Mouse (Mus musculus) retina, postnatal 7 days (tissue): ENCODE results near the gene Apobec4.

Source experiments
- DNase-seq: peaks from one replicate; pipeline ENCODE4 v3.0.0-alpha.2; 2012; ENCODE audit warnings: low read depth, low spot score

Apobec4 gene

DNA sequence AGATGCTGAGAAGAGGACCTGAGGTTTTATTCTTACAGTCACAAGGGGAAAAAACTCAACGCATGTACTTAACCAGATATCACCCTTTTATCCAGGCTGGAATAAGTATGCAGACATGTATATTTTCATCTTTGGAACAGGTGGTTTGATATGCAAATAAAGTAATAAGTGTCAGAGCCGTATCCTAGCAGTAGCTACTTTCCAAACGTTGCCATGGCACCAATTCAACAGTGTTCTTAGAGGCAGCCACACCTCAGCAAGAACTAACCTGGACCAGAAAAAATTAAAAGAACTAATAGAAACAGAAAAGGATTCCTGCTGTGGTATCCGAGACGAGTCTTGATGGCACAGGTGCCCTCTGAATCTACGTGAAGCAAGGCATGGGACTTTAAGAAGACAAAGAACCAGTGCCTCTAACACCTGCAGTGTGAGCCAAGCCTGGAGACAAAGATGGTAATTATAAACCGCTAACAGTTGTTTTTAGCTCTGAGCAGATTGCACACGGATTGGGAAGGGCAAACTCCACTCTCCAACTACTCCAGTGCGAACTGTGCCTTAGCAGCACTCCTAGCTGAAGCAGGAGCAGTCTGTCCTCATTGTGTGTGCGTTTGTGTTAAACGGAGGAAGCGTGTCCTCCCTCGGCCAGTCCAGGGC, at the start of gene Apobec4:
Gene Apobec4, plus strand, starts transcription at position 240 of the 654 bp plus-strand sequence.
- no peak for DNase-seq

DNA sequence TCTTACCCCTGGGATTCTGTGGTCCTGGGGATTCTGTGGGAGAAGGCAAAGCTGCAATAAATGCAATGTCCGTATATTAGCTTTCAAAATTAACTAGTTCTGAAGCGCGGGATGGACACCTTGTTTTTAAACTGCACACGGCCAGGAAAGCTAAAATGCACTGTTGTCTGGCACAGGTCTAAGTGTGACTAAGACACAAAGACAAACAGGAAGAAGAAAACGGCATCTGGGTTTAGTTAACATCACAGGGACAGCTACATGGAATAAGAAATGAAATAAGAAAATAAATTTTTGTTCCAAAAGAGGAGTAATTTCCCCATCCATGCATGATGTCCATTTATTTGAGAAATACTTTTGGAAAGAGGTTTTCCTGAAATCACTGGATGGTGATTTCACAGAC, 49.3 kb upstream of the Apobec4 start:
- no peak for DNase-seq

DNA sequence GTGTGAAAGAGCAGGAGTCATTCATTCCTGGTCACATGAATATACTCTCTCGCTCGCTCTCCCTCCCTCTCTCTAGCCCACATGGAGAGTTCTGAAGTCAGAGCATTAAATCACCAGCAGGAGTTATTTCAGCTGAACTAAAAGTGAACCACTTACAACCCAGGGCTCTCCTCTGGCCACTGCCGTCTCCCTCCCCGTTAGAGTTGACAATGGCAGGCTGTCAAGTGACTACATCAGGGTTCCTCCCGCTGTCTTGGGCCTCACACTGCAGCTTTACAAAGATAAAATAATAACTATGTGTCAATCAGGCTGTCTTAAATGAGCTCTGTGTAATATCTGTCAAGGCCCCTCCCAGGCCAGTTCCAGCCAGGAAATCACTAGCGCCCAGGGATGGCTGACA, 47.4 kb upstream of the Apobec4 start:
- no peak for DNase-seq

DNA sequence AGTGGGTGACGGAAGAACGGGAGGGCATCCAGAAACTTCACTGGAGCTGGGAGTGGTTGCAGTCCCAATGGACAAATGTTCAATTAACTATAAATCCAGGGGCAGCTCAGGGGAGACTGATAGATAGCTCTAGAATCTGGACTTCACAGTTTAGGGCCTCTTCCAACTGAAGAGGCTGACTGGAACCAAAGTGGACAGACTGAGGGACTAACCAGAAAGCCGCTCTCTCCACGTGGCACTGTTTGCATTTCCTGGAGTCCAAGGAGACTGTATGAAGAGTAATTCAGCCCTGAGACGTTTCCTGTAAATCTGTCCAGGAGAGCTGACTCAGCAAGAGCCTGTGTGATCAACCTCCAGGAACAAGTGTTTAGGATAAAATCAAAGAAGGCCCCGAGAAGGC, 46.4 kb upstream of the Apobec4 start:
- no peak for DNase-seq

DNA sequence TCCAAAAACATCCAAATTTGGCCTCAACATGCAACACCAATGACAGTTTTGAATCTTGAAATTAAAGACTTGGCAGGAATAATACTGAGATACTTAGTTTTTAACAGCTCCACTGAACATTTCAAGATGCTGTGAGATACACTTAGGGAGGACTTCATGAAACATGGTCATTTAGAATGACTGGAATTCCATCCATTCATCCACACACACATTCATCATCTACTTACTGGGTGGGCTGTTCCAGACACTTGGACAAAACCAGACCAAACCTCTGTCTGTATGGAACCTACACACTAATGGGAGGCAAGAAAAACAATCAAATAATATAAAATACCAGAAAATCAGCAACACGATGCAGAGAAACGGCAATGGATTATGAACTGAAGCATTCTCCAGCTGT, 42.8 kb upstream of the Apobec4 start:
- no peak for DNase-seq

DNA sequence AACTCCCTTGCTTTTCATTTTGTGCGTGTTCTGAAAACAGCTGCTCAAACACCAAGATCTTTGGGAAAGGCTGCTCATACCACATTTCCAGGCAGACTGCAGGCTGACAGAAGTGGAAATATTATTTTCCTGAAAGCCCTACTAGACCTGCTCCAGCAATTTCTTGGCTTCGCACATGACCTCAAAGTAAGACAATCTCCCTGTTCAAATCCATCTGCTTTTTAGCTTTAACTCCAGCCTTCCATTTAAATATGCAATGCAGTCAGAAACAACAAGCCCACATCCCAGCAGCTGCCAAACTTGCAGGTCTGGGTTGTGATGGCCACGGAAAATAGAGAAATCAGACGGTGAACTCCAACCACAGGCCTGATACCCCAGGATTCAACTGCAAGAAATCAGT, 39.3 kb upstream of the Apobec4 start:
- DNase-seq, result no peak

DNA sequence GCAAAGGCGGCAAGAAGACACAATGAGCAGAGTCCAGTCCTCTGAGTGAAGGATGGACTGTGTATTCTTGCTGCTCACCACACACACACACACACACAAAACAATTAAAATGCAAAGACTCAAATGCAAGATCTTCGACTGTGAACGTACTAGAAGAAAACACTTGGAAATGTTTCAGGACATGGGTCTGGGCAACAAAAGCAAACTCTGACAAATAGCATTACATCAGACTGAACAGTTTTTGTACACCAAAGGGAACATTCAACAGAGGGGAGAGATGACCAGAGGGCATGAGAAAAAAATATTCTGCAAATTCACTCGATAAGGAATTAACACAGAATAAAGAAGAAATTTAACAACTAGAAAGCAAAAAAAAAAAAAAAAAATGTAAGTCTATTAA, 36.4 kb upstream of the Apobec4 start:
- DNase-seq, result no peak

DNA sequence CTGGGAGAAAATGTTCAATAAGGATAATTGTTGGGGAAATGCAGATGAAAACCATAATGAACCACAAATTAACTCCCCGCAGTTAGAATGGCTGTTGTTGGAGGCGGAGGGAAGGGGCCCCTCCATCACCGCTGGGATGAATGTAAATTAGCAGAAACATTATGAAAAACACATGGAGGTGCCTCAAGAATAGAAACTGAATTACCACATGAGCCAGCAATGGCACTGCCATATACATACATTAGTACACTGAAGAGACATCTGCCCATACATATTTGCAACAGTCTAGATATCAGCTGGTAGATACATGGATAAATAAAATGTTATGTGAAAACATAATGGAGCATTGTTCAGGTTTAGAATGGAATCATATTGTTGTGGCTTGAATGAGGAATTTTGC, 35.9 kb upstream of the Apobec4 start:
- DNase-seq, result no peak

DNA sequence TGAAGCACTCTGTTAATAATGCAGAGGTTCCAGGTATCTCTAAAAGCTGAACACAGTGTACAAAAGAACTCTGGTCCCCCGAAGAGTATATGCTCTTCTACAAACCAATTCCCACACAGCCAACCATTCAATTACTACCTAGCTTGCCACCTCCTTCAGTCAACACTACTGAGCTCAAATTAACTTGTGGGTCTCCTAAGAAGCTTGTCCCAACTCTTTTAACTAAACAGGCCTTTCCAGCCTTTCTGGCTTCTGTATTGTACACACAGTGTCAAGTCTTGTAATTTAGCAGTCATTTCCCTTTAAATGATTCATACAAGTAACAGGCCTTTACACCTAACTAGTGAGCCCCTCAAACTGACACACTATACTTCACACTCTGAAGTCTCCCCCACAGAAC, 33.0 kb upstream of the Apobec4 start:
- no peak for DNase-seq

DNA sequence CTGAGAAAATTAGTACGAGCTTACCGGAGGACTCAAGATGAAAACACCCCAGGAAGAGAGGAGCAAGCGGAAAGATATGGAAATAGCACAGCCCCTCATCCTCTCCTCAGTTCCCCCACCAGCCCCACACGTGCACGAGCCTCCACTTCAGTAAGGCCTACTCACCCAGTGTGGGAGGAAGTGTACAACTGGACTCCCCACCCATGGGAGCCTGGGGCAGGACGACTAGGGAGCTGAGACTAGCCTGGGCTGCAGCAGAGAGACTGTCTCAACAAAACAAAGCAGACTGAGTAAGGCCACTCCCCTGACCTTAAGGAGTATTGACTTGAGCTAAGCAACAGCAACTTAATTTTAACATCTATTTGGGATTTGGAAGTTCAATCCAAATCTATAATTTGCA, 32.2 kb upstream of the Apobec4 start:
- DNase-seq, result no peak

DNA sequence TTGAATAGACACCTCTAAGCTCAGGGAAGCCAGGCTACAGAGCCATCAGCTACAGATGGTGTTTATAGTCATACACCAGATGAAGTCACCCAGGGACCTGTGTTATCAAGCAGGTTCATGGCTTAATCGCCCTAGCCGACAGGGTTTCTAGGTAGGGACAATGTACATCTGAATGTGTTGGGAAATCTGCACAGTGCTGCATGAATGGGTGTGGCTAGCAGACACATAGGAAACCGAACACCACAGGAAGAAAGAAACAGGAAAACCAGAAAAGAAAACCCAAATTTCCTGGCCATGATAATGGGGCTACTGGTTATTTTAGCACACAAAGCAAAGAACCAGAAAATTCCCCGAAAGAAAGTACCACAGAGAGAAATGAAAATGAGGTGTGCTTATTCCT, 29.4 kb upstream of the Apobec4 start:
- no peak for DNase-seq

DNA sequence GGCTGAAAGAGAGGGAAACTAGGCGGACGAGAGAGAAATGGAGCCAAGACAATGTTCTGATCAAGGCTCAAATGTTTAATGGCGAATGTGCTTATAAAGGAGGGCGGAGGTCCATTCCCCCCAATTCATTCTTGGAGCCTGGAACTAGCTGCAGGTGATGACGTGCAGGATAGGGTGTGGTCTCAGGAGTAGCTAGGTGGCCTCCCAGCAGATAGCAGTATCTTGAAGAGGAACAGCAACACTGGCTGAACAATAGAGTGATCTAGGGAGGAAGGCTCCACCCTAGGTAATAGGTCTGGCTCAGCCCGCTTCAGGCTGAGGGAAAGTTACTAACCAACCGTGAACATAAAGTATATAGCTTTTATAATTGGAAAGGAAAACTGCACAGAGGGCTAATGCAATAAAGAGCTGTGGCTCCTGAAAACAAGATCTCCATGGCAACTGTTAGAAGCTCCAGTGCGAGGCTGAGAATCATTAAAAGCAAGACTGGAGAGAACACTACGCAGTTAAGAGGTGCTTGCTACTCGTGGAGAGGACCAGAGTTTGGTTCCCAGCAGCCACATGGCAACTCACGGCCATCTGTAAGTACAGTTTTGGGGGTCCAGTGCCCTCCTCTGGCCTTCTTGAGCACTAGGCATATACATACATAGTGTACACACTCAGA, 28.7 kb upstream of the Apobec4 start:
- no peak for DNase-seq

DNA sequence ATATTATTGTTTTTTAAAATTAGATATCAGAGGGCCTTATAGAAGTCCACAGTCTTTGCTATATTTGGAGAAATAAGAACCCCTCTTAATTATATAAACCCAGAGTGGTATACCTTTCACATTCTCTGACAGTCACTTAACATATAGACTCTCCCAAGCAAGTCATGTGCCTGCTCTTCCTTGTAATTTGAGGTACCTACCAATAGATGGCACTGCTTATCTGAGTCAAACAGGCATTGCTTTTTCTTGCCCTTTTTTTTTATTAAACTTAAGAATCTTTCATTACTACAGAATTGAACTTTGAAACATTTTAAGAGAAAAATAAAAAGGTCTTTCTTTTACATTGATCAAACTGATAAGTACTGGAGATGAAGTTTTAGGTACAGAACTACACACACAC, 26.1 kb upstream of the Apobec4 start:
- no peak for DNase-seq

DNA sequence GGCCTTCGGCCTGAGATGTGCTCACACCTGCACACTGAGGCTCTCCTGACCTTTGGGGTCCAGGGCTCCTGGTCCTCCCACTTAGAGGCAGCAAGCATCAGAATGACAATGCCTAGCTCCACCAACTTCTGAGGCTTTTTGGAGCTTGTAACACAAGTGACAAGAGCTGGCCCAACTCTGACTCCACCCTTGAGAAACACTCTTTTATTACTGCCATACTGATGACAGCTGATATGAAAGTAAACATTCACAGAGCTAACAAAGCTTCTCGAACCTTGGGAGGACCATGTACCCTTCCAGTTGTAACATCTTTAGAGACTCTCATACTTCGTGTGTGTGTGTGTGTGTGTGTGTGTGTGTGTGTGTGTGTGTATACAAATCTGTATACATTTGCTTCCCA, 24.3 kb upstream of the Apobec4 start:
- no peak for DNase-seq

DNA sequence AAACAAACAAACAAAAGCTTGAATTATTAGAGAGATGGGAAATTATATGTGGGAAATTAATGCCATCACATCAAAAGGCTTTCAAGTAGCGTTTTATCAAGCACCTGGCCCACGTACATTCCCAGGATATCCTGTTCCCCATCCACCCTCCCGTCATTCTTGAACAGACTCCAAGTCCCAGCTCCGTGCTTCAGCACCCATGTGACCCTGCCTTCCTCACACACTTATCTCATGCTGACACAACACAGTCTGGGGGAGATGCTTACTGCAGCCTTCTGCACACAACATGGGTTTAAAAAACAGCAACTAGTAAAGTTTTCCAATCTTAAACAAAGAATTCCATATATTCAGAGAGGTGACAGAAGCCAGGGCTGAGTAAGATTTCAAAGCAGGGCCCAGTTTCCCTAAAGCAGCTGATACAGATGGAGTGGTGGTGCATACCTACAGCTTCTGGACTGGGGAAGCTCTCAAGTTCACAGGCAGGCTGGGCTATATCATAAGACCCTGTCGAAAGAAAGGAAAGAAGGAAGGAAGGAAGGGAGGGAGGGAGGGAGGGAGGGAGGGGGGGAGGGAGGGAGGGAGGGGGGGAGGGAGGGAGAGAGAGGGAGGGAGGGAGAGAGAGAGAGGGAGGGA, 22.6 kb upstream of the Apobec4 start:
- DNase-seq, result no peak

DNA sequence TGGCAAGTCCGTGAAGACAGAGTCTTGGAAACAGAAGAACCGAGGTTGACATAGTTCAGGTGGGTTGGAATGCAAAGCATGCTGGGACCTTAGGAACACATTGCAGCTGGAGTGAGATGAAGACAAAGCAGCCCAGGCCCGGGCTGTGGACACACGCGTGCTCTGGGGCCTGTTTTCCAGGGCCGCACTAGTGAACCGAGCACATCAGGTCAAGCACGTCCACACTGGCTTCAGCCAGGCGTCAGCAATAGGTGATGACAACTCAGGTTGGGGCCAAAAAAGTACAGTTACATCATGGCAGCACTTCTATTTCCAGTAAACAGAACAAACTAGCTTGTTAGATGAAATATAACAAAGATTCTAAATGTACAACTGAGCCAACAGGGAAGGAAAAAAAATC, 11.6 kb upstream of the Apobec4 start:
- no peak for DNase-seq

DNA sequence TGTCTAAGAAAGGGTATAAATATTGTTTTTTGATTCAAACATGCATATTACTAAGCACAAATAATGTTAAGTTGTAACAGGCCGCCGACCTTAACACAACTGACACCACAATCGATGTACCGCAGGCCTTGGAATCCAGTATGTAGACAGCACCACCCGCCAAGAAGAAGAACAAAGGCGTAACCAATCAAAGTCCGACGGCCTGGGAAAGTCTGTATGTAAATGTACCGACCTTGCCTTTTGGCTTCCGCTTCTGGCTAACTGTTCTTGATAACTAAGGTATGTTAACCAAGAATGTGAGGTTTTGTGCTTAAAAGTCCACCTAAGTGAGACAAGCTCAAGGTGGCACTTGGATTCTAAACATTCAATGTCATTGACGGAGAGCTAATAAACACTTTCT, 11.0 kb upstream of the Apobec4 start:
- no peak for DNase-seq

DNA sequence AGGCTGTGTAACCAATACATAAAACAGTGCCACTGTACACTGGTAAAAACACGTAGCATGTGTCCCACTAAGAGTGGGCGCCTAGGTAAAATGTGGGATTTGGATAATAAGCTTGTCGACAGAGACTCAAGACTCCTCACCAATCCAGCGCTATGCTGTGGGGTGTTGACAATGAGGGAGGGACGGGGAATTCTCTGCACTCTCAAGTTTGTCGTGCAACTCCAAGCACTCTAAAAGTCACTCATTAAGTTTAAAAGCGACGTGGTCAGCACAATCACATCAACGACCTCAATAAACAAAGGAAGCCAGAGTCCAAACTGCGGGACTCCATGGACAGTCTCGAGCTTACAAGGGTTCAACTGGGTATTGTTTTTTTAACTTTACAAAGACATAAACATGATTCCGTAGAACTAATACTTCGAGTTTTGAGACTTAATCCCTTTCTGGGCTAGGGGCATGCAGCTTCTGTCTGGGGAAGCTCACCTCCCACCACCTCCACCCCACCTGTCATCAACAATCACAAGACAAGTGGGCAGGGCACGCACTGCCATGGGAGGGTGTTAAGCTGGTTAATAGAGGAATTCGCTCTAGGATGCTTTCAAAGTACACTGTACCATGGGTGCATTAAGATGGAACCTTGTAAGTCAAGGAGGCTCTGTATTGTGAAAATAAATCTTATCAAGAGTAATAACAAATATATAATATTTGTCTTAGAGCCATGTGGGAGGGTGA, 7.1 kb upstream of the Apobec4 start:
- no peak for DNase-seq

DNA sequence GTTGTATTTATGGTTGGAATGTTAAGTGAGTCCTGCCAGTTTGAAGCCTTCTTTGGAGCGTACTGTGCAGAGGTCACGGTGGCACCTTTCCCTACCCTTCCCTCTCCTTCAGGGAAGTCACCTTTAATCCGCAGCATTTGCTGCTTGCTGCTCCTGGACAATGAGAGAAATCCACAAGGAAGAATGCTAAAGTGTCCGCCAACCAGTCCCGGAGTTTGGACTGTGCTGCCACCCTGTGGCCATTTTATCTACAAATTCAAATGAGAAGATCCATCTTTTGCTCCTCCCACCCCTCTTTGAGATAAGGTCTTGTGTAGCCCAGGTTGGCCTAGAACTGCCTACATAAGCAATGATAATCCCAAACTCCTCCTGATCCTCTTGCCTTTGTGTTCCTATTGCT, 3.9 kb upstream of the Apobec4 start:
- peak; percentile 67 for DNase-seq

DNA sequence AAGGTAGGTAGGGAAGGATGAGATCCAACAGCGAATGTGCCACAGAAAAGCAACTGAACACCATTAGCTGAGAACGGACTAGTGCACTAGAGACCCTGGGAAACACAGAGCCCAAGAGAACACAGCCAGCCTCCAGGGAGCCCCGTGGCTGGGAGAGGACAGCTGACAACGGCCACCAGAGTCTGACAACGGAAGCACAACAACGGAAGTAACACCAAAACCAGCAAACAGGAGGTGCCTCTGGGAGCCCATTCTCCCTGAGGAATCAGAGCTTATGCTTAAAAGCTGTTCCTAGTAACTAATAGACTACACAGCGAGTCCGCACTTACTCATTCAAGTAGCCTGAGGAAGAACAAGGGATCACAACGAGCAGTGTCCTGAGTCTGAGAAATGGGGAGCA, 1.1 kb upstream of the Apobec4 start:
- no peak for DNase-seq

DNA sequence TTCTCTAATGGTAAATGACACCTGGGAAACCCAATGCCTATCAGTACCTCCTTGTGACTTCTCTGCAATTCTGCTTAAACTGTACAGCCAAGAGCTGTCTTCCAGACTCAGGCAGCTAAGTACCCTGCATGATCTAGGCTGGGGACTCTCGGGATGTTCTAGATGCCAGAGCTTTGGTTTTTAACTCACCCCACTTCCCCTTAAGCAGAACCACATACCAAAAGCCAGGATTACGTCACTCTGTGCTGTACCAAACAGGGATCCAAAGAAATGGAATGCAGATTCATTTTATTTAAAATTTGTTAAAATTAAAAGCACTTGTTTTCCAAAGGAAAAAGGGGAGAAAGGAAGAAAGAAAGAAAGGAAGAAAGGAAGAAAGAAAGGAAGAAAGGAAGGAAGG, 11.4 kb downstream of the Apobec4 start:
- no peak for DNase-seq

DNA sequence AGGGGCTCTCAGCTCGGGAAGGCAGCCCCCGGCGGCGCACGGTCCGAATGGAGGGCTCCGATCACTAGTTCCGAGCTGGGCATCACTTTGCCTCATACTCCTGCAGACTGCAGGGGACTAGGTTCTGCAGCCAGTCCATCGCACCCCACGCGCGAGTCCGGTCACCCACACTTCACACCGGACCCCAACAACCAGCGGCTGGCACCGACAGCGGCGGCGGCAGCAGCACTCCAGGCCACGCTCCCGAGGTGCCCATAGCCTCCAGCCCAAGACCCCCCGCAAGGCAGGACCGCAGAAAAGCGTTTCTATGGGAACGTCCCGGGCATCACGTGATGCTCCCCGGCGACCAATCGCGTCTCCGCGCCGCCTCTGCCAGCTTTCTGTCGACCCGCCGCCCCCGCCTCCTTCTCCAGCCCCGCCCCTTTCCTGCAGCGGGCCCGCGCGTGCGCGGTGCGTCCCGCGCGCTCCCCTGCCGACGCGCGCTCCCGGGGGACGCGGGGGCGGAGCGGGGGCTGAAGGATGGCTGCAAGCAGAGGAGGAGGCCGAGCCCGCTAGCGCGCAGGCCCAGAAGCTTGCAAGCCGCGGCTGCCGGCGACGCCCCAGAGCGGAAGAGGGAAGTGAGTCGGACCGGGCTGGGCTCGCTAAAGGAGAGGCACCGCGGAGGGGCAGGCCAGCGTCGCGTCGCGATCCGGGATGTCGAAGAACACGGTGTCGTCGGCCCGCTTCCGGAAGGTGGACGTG, 15.9 kb downstream of the Apobec4 start, which contains the start of the genes Rgl1 and Arpc5:
Gene Rgl1, minus strand, starts transcription at position 320 of the 741 bp plus-strand sequence.
Gene Arpc5, plus strand, starts transcription at position 511 of the 741 bp plus-strand sequence.
- peak; percentile 98 for DNase-seq
